Mouse (Mus musculus): Measurements from ENCODE around the gene Gm12248. TPM values are rescaled to one million over a fixed set of nuclear protein-coding genes. Genes with fewer than 3 reads are reported as not detected.

The Gm12248 gene
- total and polyA plus RNA-seq, 3 experiments: 0.05 to 0.90 TPM; not detected in 1

DNA sequence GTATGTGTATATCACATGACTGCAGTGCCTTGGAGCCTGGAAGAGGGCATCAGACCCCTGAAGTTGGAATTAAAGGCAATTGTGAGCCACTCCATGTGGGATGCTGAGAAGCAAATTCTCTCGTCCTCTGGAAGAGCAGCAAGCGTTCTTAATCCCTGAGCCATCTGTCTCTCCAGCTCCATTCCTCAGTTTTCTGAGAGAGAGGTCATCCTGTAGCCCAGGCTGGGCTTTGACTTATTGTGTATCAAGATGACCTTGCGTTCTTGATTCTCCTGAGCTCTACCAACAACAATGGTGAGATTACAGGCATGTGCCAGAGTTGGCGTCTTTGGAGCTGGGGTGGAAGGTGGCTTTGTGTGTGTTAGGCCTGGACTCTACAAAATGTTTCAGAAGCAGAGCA lies 1.8 kb upstream of the Gm12248 start:
- H3K27me3 ChIP-seq (ENCODE audit: insufficient read depth, low read length): no peaks in the 10 kb centered on the region
- DNase-seq (ENCODE audit: low spot score) (no peak), ATAC-seq (ENCODE audit: extremely low read depth, insufficient number of reproducible peaks, low FRiP score, poor library complexity, severe bottlenecking) (no peak)
- peaks cover 24% of the 10 kb centered on the region for H3K4me1 ChIP-seq (ENCODE audit: insufficient read depth, low read depth, low read length)
- no peaks in the 10 kb centered on the region for H3K36me3 ChIP-seq (replicated peaks)
- H3K4me3 ChIP-seq (ENCODE audit: low read depth, low read length): no peak overlapping the region
- H3K9me3 ChIP-seq (replicated peaks): no peaks in the 10 kb centered on the region
- TF ChIP-seq TAL1 (conservative IDR thresholded peaks at IDR 0.05; ENCODE audit: low read depth, low read length) (no peak), GATA2 (IDR thresholded peaks at IDR 0.05; ENCODE audit: borderline replicate concordance, low read depth, low read length) (no peak), POLR2AphosphoS5 (IDR thresholded peaks at IDR 0.05; ENCODE audit: insufficient replicate concordance, low read depth, low read length) (no peak), CTCF (IDR thresholded peaks at IDR 0.05; ENCODE audit: low read depth, low read length) (no peak), GATA1 (IDR thresholded peaks at IDR 0.05; ENCODE audit: borderline replicate concordance, low read length) (no peak)

DNA sequence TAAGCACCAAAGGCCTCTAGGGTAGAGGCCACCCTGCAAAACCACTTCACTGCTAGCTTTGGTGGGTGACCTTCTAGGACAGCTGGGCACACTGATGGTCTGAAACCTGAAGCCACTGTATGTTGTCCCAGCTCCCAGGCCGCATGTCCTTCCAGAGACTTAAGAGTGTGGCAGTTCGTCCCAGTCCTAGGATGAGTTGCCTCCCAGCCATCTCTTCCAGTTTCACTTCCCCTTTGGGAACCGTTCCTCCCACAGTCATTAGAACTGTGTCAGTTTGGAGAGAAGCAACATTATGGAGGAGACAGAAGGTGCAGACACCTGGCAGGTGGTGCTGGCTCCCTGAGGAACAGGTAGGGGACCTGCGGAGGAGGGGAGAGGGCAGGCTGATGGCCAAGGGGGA lies 393 bp downstream of the Gm12248 start:
- H3K4me1 ChIP-seq (ENCODE audit: insufficient read depth, low read depth, low read length): peaks cover 24% of the 10 kb centered on the region
- H3K4me3 ChIP-seq (ENCODE audit: low read depth, low read length): peak overlapping the region; percentile 69
- H3K9me3 ChIP-seq (replicated peaks): no peaks in the 10 kb centered on the region
- DNase-seq (ENCODE audit: low spot score) (no peak), ATAC-seq (ENCODE audit: extremely low read depth, insufficient number of reproducible peaks, low FRiP score, poor library complexity, severe bottlenecking) (no peak)
- TF ChIP-seq TAL1 (conservative IDR thresholded peaks at IDR 0.05; ENCODE audit: low read depth, low read length) (no peak), GATA1 (IDR thresholded peaks at IDR 0.05; ENCODE audit: borderline replicate concordance, low read length) (no peak), CTCF (IDR thresholded peaks at IDR 0.05; ENCODE audit: low read depth, low read length) (no peak), POLR2AphosphoS5 (IDR thresholded peaks at IDR 0.05; ENCODE audit: insufficient replicate concordance, low read depth, low read length) (no peak), GATA2 (IDR thresholded peaks at IDR 0.05; ENCODE audit: borderline replicate concordance, low read depth, low read length) (no peak)
- H3K36me3 ChIP-seq (replicated peaks): no peaks in the 10 kb centered on the region
- H3K27me3 ChIP-seq (ENCODE audit: insufficient read depth, low read length): no peaks in the 10 kb centered on the region

DNA sequence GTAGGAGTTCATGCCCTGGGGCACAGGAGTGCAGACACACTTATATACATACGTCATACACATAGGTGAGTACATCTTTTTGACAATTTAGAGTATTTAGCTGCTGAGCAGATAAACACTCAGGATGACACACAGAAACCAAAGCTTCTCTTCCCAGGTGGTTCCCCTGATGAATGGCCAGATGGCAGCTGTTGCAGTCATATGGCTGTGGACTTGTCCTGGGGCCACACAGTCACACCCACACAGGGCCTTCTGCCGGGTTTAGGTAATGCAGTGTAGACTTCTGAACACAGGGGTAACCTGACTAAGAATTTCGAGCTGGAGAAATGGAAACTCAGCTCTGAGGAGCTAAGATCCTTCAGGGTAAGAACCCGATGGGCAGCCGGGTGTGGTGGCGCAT lies 11.2 kb downstream of the Gm12248 start:
- H3K4me3 ChIP-seq (ENCODE audit: low read depth, low read length): no peak overlapping the region
- no peak for DNase-seq (ENCODE audit: low spot score)
- 0 out of 2 replicates have a peak, but pooled peaks cover 6% of the 10 kb centered on the region for H3K4me1 ChIP-seq (ENCODE audit: insufficient read depth, low read depth, low read length)
- H3K36me3 ChIP-seq (replicated peaks): no peaks in the 10 kb centered on the region
- H3K9me3 ChIP-seq (replicated peaks): peaks cover 2% of the 10 kb centered on the region
- ATAC-seq (ENCODE audit: extremely low read depth, insufficient number of reproducible peaks, low FRiP score, poor library complexity, severe bottlenecking): no peak
- H3K27me3 ChIP-seq (ENCODE audit: insufficient read depth, low read length): peaks cover 9% of the 10 kb centered on the region
- TF ChIP-seq TAL1 (conservative IDR thresholded peaks at IDR 0.05; ENCODE audit: low read depth, low read length) (no peak), CTCF (IDR thresholded peaks at IDR 0.05; ENCODE audit: low read depth, low read length) (no peak), GATA2 (IDR thresholded peaks at IDR 0.05; ENCODE audit: borderline replicate concordance, low read depth, low read length) (no peak), GATA1 (IDR thresholded peaks at IDR 0.05; ENCODE audit: borderline replicate concordance, low read length) (no peak), POLR2AphosphoS5 (IDR thresholded peaks at IDR 0.05; ENCODE audit: insufficient replicate concordance, low read depth, low read length) (no peak)

DNA sequence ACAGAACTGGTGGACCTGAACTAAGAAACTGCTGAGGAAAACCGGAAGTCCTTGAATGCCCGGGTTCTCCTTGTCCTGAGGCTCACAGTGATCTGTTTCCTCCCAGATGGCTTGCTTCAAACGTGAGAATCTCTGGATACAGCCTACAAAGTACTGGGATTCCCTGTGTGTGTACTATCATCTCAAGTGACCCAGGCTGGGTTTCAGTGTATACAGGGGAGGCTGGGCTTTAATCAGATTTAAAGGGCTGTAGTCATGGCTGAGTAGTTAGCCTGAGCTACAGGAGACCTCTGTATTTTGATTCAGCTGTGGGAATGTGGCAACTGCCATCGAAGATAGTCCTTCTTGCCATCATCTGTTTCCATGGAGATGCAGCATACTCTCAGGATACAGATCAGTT lies 15.7 kb downstream of the Gm12248 start:
- Histone ChIP-seq H3K9me3 (replicated peaks) (peaks cover 5% of the 10 kb centered on the region), H3K36me3 (replicated peaks) (no peaks in the 10 kb centered on the region), H3K4me1 (ENCODE audit: insufficient read depth, low read depth, low read length) (no peaks in the 10 kb centered on the region), H3K27me3 (ENCODE audit: insufficient read depth, low read length) (peaks cover 30% of the 10 kb centered on the region), H3K4me3 (ENCODE audit: low read depth, low read length) (no peak overlapping the region)
- TF ChIP-seq TAL1 (conservative IDR thresholded peaks at IDR 0.05; ENCODE audit: low read depth, low read length) (no peak), POLR2AphosphoS5 (IDR thresholded peaks at IDR 0.05; ENCODE audit: insufficient replicate concordance, low read depth, low read length) (no peak), GATA1 (IDR thresholded peaks at IDR 0.05; ENCODE audit: borderline replicate concordance, low read length) (no peak), GATA2 (IDR thresholded peaks at IDR 0.05; ENCODE audit: borderline replicate concordance, low read depth, low read length) (no peak), CTCF (IDR thresholded peaks at IDR 0.05; ENCODE audit: low read depth, low read length) (no peak)
- ATAC-seq (ENCODE audit: extremely low read depth, insufficient number of reproducible peaks, low FRiP score, poor library complexity, severe bottlenecking) (no peak), DNase-seq (ENCODE audit: low spot score) (no peak)

DNA sequence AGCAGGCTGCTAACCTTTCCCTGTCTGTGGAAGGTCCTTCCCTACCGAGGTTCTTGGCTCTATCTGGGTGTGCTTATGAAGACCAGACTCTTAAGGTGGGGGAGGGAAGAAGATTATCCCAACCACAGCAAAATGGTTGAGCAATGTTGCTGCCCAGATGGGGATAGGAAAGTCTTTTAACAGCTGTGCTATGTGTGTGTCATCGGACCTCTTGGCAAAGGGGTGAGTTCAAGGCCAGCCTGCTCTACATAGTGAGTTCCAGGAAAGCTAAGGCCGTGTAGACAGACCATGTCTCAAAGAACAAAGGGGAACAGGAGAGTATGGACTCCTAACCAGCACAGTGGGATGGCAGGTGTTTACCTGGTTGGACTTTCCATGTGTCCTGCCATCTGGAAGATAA lies 20.0 kb downstream of the Gm12248 start:
- DNase-seq (ENCODE audit: low spot score) (no peak), ATAC-seq (ENCODE audit: extremely low read depth, insufficient number of reproducible peaks, low FRiP score, poor library complexity, severe bottlenecking) (no peak)
- H3K9me3 ChIP-seq (replicated peaks): peaks cover 2% of the 10 kb centered on the region; the same call in 1 of the 2 replicates
- no peak for TF ChIP-seq GATA1 (IDR thresholded peaks at IDR 0.05; ENCODE audit: borderline replicate concordance, low read length)
- no peak for TF ChIP-seq TAL1 (conservative IDR thresholded peaks at IDR 0.05; ENCODE audit: low read depth, low read length)
- no peak for TF ChIP-seq CTCF (IDR thresholded peaks at IDR 0.05; ENCODE audit: low read depth, low read length)
- TF ChIP-seq GATA2 (IDR thresholded peaks at IDR 0.05; ENCODE audit: borderline replicate concordance, low read depth, low read length): no peak
- no peak for TF ChIP-seq POLR2AphosphoS5 (IDR thresholded peaks at IDR 0.05; ENCODE audit: insufficient replicate concordance, low read depth, low read length)
- H3K4me1 ChIP-seq (ENCODE audit: insufficient read depth, low read depth, low read length): 0 out of 2 replicates have a peak, but pooled peaks cover under 1% of the 10 kb centered on the region
- H3K27me3 ChIP-seq (ENCODE audit: insufficient read depth, low read length): peaks cover 34% of the 10 kb centered on the region
- no peak overlapping the region for H3K4me3 ChIP-seq (ENCODE audit: low read depth, low read length)
- H3K36me3 ChIP-seq (replicated peaks): no peaks in the 10 kb centered on the region

DNA sequence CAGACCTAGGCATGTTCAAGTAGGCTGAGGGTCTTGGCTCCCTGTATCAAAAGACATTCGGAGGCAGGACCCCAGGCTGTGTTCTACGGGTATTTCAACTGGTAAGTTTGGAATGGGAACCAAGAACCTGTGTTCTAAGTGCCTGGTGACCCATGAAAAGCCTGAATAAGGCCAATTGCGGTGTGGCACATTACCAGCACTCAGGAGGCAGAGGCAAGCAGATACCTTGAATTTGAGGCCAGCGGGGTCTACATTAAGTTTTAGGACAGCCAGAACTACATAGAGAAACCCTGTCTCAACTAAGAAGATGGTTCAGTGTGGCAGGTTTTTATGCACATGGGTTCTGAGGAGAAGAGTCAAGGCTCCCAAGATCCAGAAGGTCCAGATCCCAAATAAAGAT lies 27.9 kb downstream of the Gm12248 start:
- no peaks in the 10 kb centered on the region for H3K9me3 ChIP-seq (replicated peaks)
- no peak overlapping the region for H3K4me3 ChIP-seq (ENCODE audit: low read depth, low read length)
- H3K27me3 ChIP-seq (ENCODE audit: insufficient read depth, low read length): peaks cover 3% of the 10 kb centered on the region; the same call in 1 of the 2 replicates
- ATAC-seq (ENCODE audit: extremely low read depth, insufficient number of reproducible peaks, low FRiP score, poor library complexity, severe bottlenecking): no peak
- H3K4me1 ChIP-seq (ENCODE audit: insufficient read depth, low read depth, low read length): peaks cover 15% of the 10 kb centered on the region
- no peak for DNase-seq (ENCODE audit: low spot score)
- peaks cover 45% of the 10 kb centered on the region for H3K36me3 ChIP-seq (replicated peaks)
- TF ChIP-seq GATA2 (IDR thresholded peaks at IDR 0.05; ENCODE audit: borderline replicate concordance, low read depth, low read length) (no peak), TAL1 (conservative IDR thresholded peaks at IDR 0.05; ENCODE audit: low read depth, low read length) (no peak), GATA1 (IDR thresholded peaks at IDR 0.05; ENCODE audit: borderline replicate concordance, low read length) (no peak), POLR2AphosphoS5 (IDR thresholded peaks at IDR 0.05; ENCODE audit: insufficient replicate concordance, low read depth, low read length) (no peak), CTCF (IDR thresholded peaks at IDR 0.05; ENCODE audit: low read depth, low read length) (no peak)

Measured in G1E (cell line).